Mouse (Mus musculus): ENCODE results near the gene Gm9964. TPM values are rescaled to one million over a fixed set of nuclear protein-coding genes. Genes with fewer than 3 reads are reported as not detected.
"Not testable (repeated sequence)": the region's sequence is repeated elsewhere in the genome, so short reads cannot be mapped to it uniquely, and the experiment has no call there.

Gm9964 gene
- polyA plus RNA-seq, 1 experiment from 2014 or later = not detected

GRCm38 (mm10) chr11:79279732-79280405, 16.8 kb downstream of the Gm9964 start:
- 45% methylated on average over 2 of the region's 2 CpGs for WGBS (ENCODE audit: insufficient replicate concordance)
- peak overlapping the region; percentile 51; the same call in 1 of the 2 replicates for H3K27ac ChIP-seq (ENCODE audit: low read depth, low read length)
- ATAC-seq (replicated peaks; ENCODE audit: insufficient number of reproducible peaks, low FRiP score, low TSS enrichment) = no peak
- no peak overlapping the region for H3K9ac ChIP-seq (ENCODE audit: low read depth, low read length)
- H3K9me3 ChIP-seq (replicated peaks; ENCODE audit: control insufficient read depth, low read length) = no peaks in the 10 kb centered on the region
- no peak overlapping the region for H3K4me2 ChIP-seq
- H3K4me3 ChIP-seq (ENCODE audit: low read depth, low read length) = no peak overlapping the region
- no peaks in the 10 kb centered on the region for H3K36me3 ChIP-seq (ENCODE audit: control insufficient read depth, insufficient read depth, low read length)
- H3K27me3 ChIP-seq (ENCODE audit: control insufficient read depth, insufficient read depth, low read length) = no peaks in the 10 kb centered on the region
- 0 out of 2 replicates have a peak, but pooled peaks cover 3% of the 10 kb centered on the region for H3K4me1 ChIP-seq (ENCODE audit: control insufficient read depth, insufficient read depth, low read length)

DNA sequence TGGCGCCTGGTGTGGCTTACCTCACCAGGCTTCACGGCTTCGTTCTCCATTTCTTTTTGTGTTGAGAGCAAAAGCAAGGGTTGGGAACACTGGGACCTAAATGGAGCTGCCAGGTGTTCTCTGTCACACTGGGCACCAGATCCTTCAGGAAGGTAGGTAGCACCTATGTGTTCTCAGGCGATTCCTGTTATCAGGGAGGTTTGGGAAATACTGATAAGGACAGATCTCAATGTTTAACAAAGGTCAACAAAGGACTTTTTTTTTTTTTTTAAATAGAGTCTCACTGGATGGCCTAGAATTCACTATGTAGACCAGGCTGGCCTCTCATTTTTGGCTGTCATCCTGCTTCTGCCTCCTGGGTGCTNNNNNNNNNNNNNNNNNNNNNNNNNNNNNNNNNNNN, 22.9 kb downstream of the Gm9964 start:
- Histone ChIP-seq H3K9me3 (replicated peaks; ENCODE audit: control insufficient read depth, low read length) (no peaks in the 10 kb centered on the region), H3K27ac (ENCODE audit: low read depth, low read length) (no peak overlapping the region), H3K36me3 (ENCODE audit: control insufficient read depth, insufficient read depth, low read length) (no peaks in the 10 kb centered on the region), H3K27me3 (ENCODE audit: control insufficient read depth, insufficient read depth, low read length) (no peaks in the 10 kb centered on the region), H3K4me2 (no peak overlapping the region), H3K9ac (ENCODE audit: low read depth, low read length) (no peak overlapping the region), H3K4me3 (ENCODE audit: low read depth, low read length) (no peak overlapping the region), H3K4me1 (ENCODE audit: control insufficient read depth, insufficient read depth, low read length) (no peaks in the 10 kb centered on the region)
- ATAC-seq (replicated peaks; ENCODE audit: insufficient number of reproducible peaks, low FRiP score, low TSS enrichment) = no peak
- 54% methylated on average over 4 of the region's 4 CpGs for WGBS (ENCODE audit: insufficient replicate concordance)

- WGBS (ENCODE audit: insufficient replicate concordance) = 64% methylated on average over 4 of the region's 4 CpGs
- no peak for ATAC-seq (replicated peaks; ENCODE audit: insufficient number of reproducible peaks, low FRiP score, low TSS enrichment)
- H3K4me2 ChIP-seq = no peak overlapping the region
- H3K4me1 ChIP-seq (ENCODE audit: control insufficient read depth, insufficient read depth, low read length) = no peaks in the 10 kb centered on the region
- no peaks in the 10 kb centered on the region for H3K36me3 ChIP-seq (ENCODE audit: control insufficient read depth, insufficient read depth, low read length)
- no peaks in the 10 kb centered on the region for H3K9me3 ChIP-seq (replicated peaks; ENCODE audit: control insufficient read depth, low read length)
- no peak overlapping the region for H3K4me3 ChIP-seq (ENCODE audit: low read depth, low read length)
- H3K9ac ChIP-seq (ENCODE audit: low read depth, low read length) = no peak overlapping the region
- no peak overlapping the region for H3K27ac ChIP-seq (ENCODE audit: low read depth, low read length)
- no peaks in the 10 kb centered on the region for H3K27me3 ChIP-seq (ENCODE audit: control insufficient read depth, insufficient read depth, low read length)
These were observed 23.7 kb downstream of the Gm9964 start for GRCm38 (mm10) chr11:79273039-79273438.

DNA sequence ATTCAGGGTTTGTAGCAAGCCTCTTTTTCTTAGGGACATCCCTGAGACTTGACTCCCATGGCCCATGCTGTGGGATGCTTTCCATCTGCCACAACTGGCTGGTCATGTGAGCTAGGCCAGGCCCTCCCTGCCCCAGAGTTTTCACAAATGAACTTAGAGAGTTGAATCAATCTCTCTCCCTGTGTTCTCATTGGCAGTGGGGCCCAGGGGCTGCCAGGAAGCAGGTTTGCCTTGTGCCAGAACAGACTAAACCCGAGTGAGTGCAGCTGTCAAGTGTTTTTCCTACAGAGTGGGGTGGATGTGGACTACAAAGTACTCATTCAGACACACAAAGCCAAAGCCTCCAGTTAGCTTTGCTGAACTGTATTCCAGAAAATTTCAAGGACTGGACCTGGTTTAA, 29.5 kb downstream of the Gm9964 start:
- H3K4me3 ChIP-seq (ENCODE audit: low read depth, low read length) = no peak overlapping the region
- no peaks in the 10 kb centered on the region for H3K27me3 ChIP-seq (ENCODE audit: control insufficient read depth, insufficient read depth, low read length)
- WGBS (ENCODE audit: insufficient replicate concordance) = 38% methylated on average over 1 of the region's 1 CpGs
- H3K36me3 ChIP-seq (ENCODE audit: control insufficient read depth, insufficient read depth, low read length) = no peaks in the 10 kb centered on the region
- ATAC-seq (replicated peaks; ENCODE audit: insufficient number of reproducible peaks, low FRiP score, low TSS enrichment) = no peak
- no peak overlapping the region for H3K9ac ChIP-seq (ENCODE audit: low read depth, low read length)
- no peak overlapping the region for H3K4me2 ChIP-seq
- H3K9me3 ChIP-seq (replicated peaks; ENCODE audit: control insufficient read depth, low read length) = no peaks in the 10 kb centered on the region
- peaks cover 4% of the 10 kb centered on the region; the same call in 1 of the 2 replicates for H3K4me1 ChIP-seq (ENCODE audit: control insufficient read depth, insufficient read depth, low read length)
- H3K27ac ChIP-seq (ENCODE audit: low read depth, low read length) = no peak overlapping the region; the same call in 1 of the 2 replicates

DNA sequence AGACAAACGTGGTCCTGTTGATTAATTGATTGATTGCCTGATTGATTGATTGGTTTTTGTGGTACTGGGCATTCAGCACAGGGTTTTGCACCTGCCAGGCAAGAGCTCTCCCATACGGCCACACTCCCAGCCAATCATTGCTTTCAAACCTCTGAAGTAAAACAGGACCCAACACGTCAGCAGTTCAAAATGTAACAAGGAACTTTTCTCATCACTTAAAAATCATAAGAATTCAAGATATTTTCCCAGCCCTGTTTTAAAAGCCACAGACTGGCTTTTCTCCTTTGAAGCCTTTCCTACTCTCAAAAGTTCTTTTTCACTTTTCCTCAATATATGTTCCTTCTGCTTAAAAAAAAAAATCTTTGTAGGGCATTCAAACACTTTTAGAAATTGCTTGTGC, 32.3 kb downstream of the Gm9964 start:
- WGBS (ENCODE audit: insufficient replicate concordance) = 33% methylated on average over 3 of the region's 3 CpGs
- no peak overlapping the region for H3K9ac ChIP-seq (ENCODE audit: low read depth, low read length)
- H3K4me1 ChIP-seq (ENCODE audit: control insufficient read depth, insufficient read depth, low read length) = peaks cover 4% of the 10 kb centered on the region; the same call in 1 of the 2 replicates
- H3K9me3 ChIP-seq (replicated peaks; ENCODE audit: control insufficient read depth, low read length) = no peaks in the 10 kb centered on the region
- H3K27me3 ChIP-seq (ENCODE audit: control insufficient read depth, insufficient read depth, low read length) = no peaks in the 10 kb centered on the region
- no peaks in the 10 kb centered on the region for H3K36me3 ChIP-seq (ENCODE audit: control insufficient read depth, insufficient read depth, low read length)
- no peak overlapping the region for H3K4me2 ChIP-seq
- H3K4me3 ChIP-seq (ENCODE audit: low read depth, low read length) = no peak overlapping the region
- ATAC-seq (replicated peaks; ENCODE audit: insufficient number of reproducible peaks, low FRiP score, low TSS enrichment) = no peak
- no peak overlapping the region for H3K27ac ChIP-seq (ENCODE audit: low read depth, low read length)

GRCm38 (mm10) chr11:79260126-79260525, 36.6 kb downstream of the Gm9964 start:
- not testable (repeated sequence) for ATAC-seq (replicated peaks; ENCODE audit: insufficient number of reproducible peaks, low FRiP score, low TSS enrichment); H3K27ac ChIP-seq (ENCODE audit: low read depth, low read length); H3K9ac ChIP-seq (ENCODE audit: low read depth, low read length); H3K4me1 ChIP-seq (ENCODE audit: control insufficient read depth, insufficient read depth, low read length); H3K36me3 ChIP-seq (ENCODE audit: control insufficient read depth, insufficient read depth, low read length); H3K4me2 ChIP-seq; H3K4me3 ChIP-seq (ENCODE audit: low read depth, low read length); H3K27me3 ChIP-seq (ENCODE audit: control insufficient read depth, insufficient read depth, low read length); H3K9me3 ChIP-seq (replicated peaks; ENCODE audit: control insufficient read depth, low read length)
- WGBS (ENCODE audit: insufficient replicate concordance) = 76% methylated on average over 4 of the region's 4 CpGs

DNA sequence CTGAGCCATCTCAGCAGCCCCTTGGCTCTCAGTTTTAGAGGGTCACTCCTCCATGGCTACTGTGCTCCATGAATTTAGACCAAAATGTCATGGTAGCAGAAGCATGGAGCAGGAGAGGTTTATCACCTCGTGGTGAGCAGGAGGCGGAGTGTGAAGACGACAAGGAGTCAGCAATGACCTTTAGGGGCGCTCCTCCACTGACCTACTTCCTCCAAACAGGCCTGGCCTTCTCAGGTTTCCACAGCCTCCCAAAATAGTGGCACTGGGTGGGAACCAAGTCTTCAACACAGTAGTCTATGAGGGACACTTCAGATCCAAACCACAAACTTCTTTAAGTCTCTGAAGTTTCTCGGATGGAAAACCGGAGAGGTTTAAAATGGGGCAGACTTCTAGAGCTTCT, 38.0 kb downstream of the Gm9964 start:
- H3K27me3 ChIP-seq (ENCODE audit: control insufficient read depth, insufficient read depth, low read length) = no peaks in the 10 kb centered on the region
- H3K4me1 ChIP-seq (ENCODE audit: control insufficient read depth, insufficient read depth, low read length) = no peaks in the 10 kb centered on the region; the same call in 1 of the 2 replicates
- no peak overlapping the region for H3K4me3 ChIP-seq (ENCODE audit: low read depth, low read length)
- H3K36me3 ChIP-seq (ENCODE audit: control insufficient read depth, insufficient read depth, low read length) = no peaks in the 10 kb centered on the region
- H3K27ac ChIP-seq (ENCODE audit: low read depth, low read length) = no peak overlapping the region
- H3K9ac ChIP-seq (ENCODE audit: low read depth, low read length) = no peak overlapping the region
- 60% methylated on average over 6 of the region's 6 CpGs for WGBS (ENCODE audit: insufficient replicate concordance)
- no peaks in the 10 kb centered on the region for H3K9me3 ChIP-seq (replicated peaks; ENCODE audit: control insufficient read depth, low read length)
- no peak for ATAC-seq (replicated peaks; ENCODE audit: insufficient number of reproducible peaks, low FRiP score, low TSS enrichment)
- no peak overlapping the region for H3K4me2 ChIP-seq

- Histone ChIP-seq H3K9ac (ENCODE audit: low read depth, low read length) (peak within 1 kb of the TSS; percentile 100), H3K27me3 (ENCODE audit: control insufficient read depth, insufficient read depth, low read length) (no peaks in the 10 kb centered on the region), H3K9me3 (replicated peaks; ENCODE audit: control insufficient read depth, low read length) (no peaks in the 10 kb centered on the region), H3K4me3 (ENCODE audit: low read depth, low read length) (peak within 1 kb of the TSS; percentile 97), H3K4me2 (peak within 1 kb of the TSS; percentile 82), H3K27ac (ENCODE audit: low read depth, low read length) (peak within 1 kb of the TSS; percentile 97), H3K4me1 (ENCODE audit: control insufficient read depth, insufficient read depth, low read length) (peaks cover 9% of the 10 kb centered on the region), H3K36me3 (ENCODE audit: control insufficient read depth, insufficient read depth, low read length) (peaks cover 3% of the 10 kb centered on the region; the same call in 1 of the 2 replicates)
- WGBS (ENCODE audit: insufficient replicate concordance) = 2% methylated on average over 50 of the region's 50 CpGs
- ATAC-seq (replicated peaks; ENCODE audit: insufficient number of reproducible peaks, low FRiP score, low TSS enrichment) = peak; percentile 88
These were observed 42.2 kb downstream of the Gm9964 start, which contains the start of gene Wsb1 for GRCm38 (mm10) chr11:79254391-79255098. TSS of gene Wsb1 (minus strand) at chr11:79254671.

All from heart, embryonic 11.5 days (tissue).